Mouse (Mus musculus) layer of hippocampus, adult 6 months (tissue): ENCODE measurements around the gene Adam25. TPM values are rescaled to one million over a fixed set of nuclear protein-coding genes. Genes with fewer than 3 reads are reported as not detected.

Experiments used
- long read RNA-seq, 2 experiments: library from polyadenylated mRNA; unstranded; transcript quantifications; one replicate each; pipeline ENCODE4 v2.0.0; 2019 to 2020
- polyA plus RNA-seq: library from polyadenylated mRNA; unstranded; fragments of <200 nt; fragmentation: Nextera tagmentation; gene quantifications from 2 replicates; pipeline ENCODE4 v1.2.3, GENCODE M21; 2021

The Adam25 gene
- not detected in 2 replicates for polyA plus RNA-seq
- long read RNA-seq, experiment 1: 0 reads
- long read RNA-seq, experiment 2: 0 reads

DNA sequence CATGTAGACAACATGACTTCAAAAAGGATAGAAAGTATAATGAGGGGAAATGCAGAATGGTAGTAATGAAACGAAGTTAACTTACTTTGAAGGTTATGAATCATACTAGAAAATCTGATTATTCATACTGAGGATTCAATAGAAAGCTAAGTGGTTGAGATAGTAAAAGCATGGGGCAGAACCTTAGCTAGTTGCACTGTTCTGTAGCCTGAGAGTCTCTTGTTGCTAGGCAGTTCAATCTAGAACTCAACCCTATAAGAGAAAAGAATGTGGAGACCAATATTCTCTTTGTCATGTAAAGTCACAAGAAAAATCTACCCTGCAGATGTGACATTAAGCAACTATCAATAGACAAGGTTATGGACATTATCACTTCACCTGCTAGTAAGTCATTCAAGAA, at the start of gene Adam25:
Gene Adam25, plus strand, starts transcription at position 301 of the 400 bp plus-strand sequence.

DNA sequence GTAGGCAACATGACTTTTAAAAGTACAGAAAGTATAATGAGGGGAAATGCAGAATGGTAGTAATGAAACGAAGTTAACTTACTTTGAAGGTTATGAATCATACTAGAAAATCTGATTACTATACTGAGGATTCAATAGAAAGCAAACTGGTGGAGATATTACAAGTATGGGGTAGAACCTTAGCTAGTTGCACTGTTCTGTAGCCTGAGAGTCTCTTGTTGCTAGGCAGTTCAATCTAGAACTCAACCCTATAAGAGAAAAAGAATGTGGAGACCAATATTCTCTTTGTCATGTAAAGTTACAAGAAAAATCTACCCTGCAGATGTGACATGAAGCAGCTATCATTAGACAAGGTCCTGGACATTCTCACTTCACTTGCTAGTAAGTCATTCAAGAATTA, 41.0 kb downstream of the Adam25 start, which contains the start of gene Adam20:
Gene Adam20, plus strand, starts transcription at position 301 of the 400 bp plus-strand sequence.

Other genes starting within 250 kb of the Adam25 start
- not detected in 2 replicates for gene Adam24, start 77.1 kb upstream of the Adam25 start, polyA plus RNA-seq
- not detected in 2 replicates for gene Adam20, start 41.1 kb downstream of the Adam25 start, polyA plus RNA-seq
- not detected in 2 replicates for gene Adam39, start 70.8 kb downstream of the Adam25 start, polyA plus RNA-seq